Comparison of ENCODE assay signal across 8 mouse cellular contexts in the genomic region with DNA sequence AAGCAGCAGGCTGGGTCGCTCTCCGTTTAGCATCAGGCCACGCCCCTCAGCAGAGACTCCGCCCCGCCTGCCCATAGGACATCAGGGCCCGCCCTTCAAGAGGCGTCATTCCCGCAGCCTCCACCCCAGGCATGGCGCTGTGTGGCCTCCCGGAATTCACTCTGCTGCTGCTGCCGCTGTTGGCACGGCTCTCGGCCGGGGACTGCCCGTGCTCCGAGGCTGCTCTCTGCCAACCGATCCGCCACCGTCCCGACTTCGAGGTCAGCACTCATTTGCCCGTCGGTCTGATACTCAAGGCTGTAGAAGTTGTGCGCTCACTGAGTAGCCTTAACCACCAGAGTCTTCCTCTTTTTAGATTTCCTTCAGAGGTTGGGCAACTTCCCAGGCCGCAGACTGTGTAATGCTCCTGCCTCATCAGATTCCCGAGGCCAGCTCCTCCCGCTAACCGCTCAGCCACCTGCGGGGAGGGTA. TPM values are rescaled to one million over a fixed set of nuclear protein-coding genes. Genes with fewer than 3 reads are reported as not detected.
DNase-seq lines count a peak whose midpoint lies in the region; ATAC-seq and TF ChIP-seq lines count a peak whose summit lies in the region.

No protein-coding gene starts in this region.

- peak overlapping the region; percentile 73 for H3K4me3 ChIP-seq in cortical plate, adult 2 months (ENCODE audit: insufficient read depth, low read length)

- H3K27ac ChIP-seq in cortical plate, adult 2 months (ENCODE audit: insufficient read depth, low read length) = peak overlapping the region; percentile 54

- TF ChIP-seq POLR2A in cortical plate, adult 2 months (IDR thresholded peaks at IDR 0.05; ENCODE audit: extremely low read depth, insufficient read depth, low read length) = peak; percentile 98

- peak; percentile 91 for DNase-seq in gastrocnemius, postnatal 10 days
- peak; percentile 94 for DNase-seq in induced T-regulatory cell, adult 2 months (ENCODE audit: low read depth)
- peak; percentile 74 to 94 for DNase-seq in left cerebral cortex, adult 9 months (ENCODE audit: low spot score in 2 of 2)
- DNase-seq in right cerebral cortex, postnatal 14 days = peak; percentile 91
- peak; percentile 88 to 93 for DNase-seq in urinary bladder, postnatal 36 days (ENCODE audit: low spot score in 2 of 2)

- TF ChIP-seq CTCF in cortical plate, adult 2 months (IDR thresholded peaks at IDR 0.05; ENCODE audit: extremely low read depth, insufficient read depth, low read length) = no peak

- ATAC-seq in activated CD4-positive, CD25-positive, alpha-beta regulatory T cell, adult 4 months = peak; percentile 99
- ATAC-seq in megakaryocyte progenitor cell, adult 5-6 weeks (replicated peaks; ENCODE audit: poor library complexity) = peak; percentile 92

- no peaks in the 10 kb centered on the region for H3K4me1 ChIP-seq in cortical plate, adult 2 months (ENCODE audit: control insufficient read depth, insufficient read depth, low read length)

RNA-seq across cellular contexts. Expression of a gene that starts 0.8 kb away (rescaled TPM):
- 10 to 100 TPM in 1 of 2 experiments, 1 to 10 TPM in 1; 6.3 to 10.3 TPM for polyA plus RNA-seq in activated CD4-positive, CD25-positive, alpha-beta regulatory T cell, adult 4 months (2017; shearing (Covaris generic))
- 4.4 and 4.5 TPM in 2 replicates for polyA plus RNA-seq in cortical plate, adult 2 months (2012; rRNA removed)
- 1 to 10 TPM; 6.5 to 7.4 TPM for total RNA-seq in gastrocnemius, postnatal 10 days (2021)
- 12.5 and 17.0 TPM in 2 replicates for total RNA-seq in megakaryocyte progenitor cell, adult 5-6 weeks (2015)
- total RNA-seq in megakaryocyte progenitor cell, adult 5-6 weeks (2017) = 9.9 and 10.5 TPM in 2 replicates

RNA-seq across cellular contexts. Expression of a gene that starts 46.0 kb away (rescaled TPM):
- 1 to 10 TPM in 1 of 2 experiments, under 1 TPM in 1; 0.56 to 1.5 TPM for polyA plus RNA-seq in activated CD4-positive, CD25-positive, alpha-beta regulatory T cell, adult 4 months (2017; shearing (Covaris generic))
- 40.7 and 41.8 TPM in 2 replicates for polyA plus RNA-seq in cortical plate, adult 2 months (2012; rRNA removed)
- total RNA-seq in gastrocnemius, postnatal 10 days (2021) = 10 to 100 TPM; 16.2 to 17.5 TPM
- 13.2 and 16.2 TPM in 2 replicates for total RNA-seq in megakaryocyte progenitor cell, adult 5-6 weeks (2015)
- 22.1 and 26.2 TPM in 2 replicates for total RNA-seq in megakaryocyte progenitor cell, adult 5-6 weeks (2017)

RNA-seq across cellular contexts. Expression of a gene that starts 49.1 kb away (rescaled TPM):
- polyA plus RNA-seq in activated CD4-positive, CD25-positive, alpha-beta regulatory T cell, adult 4 months (2017; shearing (Covaris generic)) = 1 to 10 TPM; 7.8 to 8.1 TPM
- polyA plus RNA-seq in cortical plate, adult 2 months (2012; rRNA removed) = 3.7 and 4.0 TPM in 2 replicates
- total RNA-seq in gastrocnemius, postnatal 10 days (2021) = 1 to 10 TPM; 2.0 to 2.4 TPM
- 9.1 TPM in 2 replicates for total RNA-seq in megakaryocyte progenitor cell, adult 5-6 weeks (2015)
- 13.6 and 14.6 TPM in 2 replicates for total RNA-seq in megakaryocyte progenitor cell, adult 5-6 weeks (2017)

RNA-seq across cellular contexts. Expression of a gene that starts 49.2 kb away (rescaled TPM):
- polyA plus RNA-seq in activated CD4-positive, CD25-positive, alpha-beta regulatory T cell, adult 4 months (2017; shearing (Covaris generic)) = 100 to 1,000 TPM; 331 to 371 TPM
- 79.7 and 97.3 TPM in 2 replicates for polyA plus RNA-seq in cortical plate, adult 2 months (2012; rRNA removed)
- total RNA-seq in gastrocnemius, postnatal 10 days (2021) = 100 to 1,000 TPM; 278 TPM
- 294 and 360 TPM in 2 replicates for total RNA-seq in megakaryocyte progenitor cell, adult 5-6 weeks (2015)
- total RNA-seq in megakaryocyte progenitor cell, adult 5-6 weeks (2017) = 127 and 170 TPM in 2 replicates

Comparison
In these comparisons a context has a peak if more than half of its experiments do, and no peak if none do; other contexts are left out.
1. Peak in every context shown above with its lines: DNase-seq, ATAC-seq, H3K4me3 ChIP-seq and H3K27ac ChIP-seq.